Comparison of ENCODE assay signal across 8 mouse cellular contexts in genomic region chr4:31964194-31964875, GRCm38 (mm10). TPM values are rescaled to one million over a fixed set of nuclear protein-coding genes. Genes with fewer than 3 reads are reported as not detected.
A peak's percentile ranks its signal among the peaks of the same experiment; 100 is the strongest.
DNase-seq lines count a peak whose midpoint lies in the region; ATAC-seq and TF ChIP-seq lines count a peak whose summit lies in the region.

No protein-coding gene starts in this region.

- in situ Hi-C loops in Patski (cut with MboI; ENCODE audit: low pct_unique_long_range_greater_than_20kb): no loop called here

- peaks cover 16% of the 10 kb centered on the region for H3K4me1 ChIP-seq in kidney, postnatal 0 days (replicated peaks; ENCODE audit: insufficient read depth, low read length)
- peaks cover 26% of the 10 kb centered on the region for H3K4me1 ChIP-seq in forebrain, embryonic 15.5 days
- H3K4me1 ChIP-seq in liver, embryonic 15.5 days (replicated peaks): peaks cover 38% of the 10 kb centered on the region
- H3K4me1 ChIP-seq in stomach, embryonic 14.5 days (ENCODE audit: control insufficient read depth, insufficient read depth, low read length): peaks cover 14% of the 10 kb centered on the region

- H3K9ac ChIP-seq in kidney, postnatal 0 days (ENCODE audit: low read depth, low read length): peak overlapping the region; percentile 91
- peak overlapping the region; percentile 73 for H3K9ac ChIP-seq in forebrain, embryonic 15.5 days (replicated peaks)
- peak overlapping the region; percentile 91 for H3K9ac ChIP-seq in liver, embryonic 15.5 days
- peak overlapping the region; percentile 88 for H3K9ac ChIP-seq in stomach, embryonic 14.5 days (replicated peaks; ENCODE audit: low read depth, low read length)

- CTCF ChIA-PET in Patski (lab: Charles Lee): no interaction called here

- ATAC-seq in kidney, postnatal 0 days (replicated peaks; ENCODE audit: low FRiP score, low read depth): no peak; the same call in 1 of the 2 replicates
- ATAC-seq in Patski: peak; percentile 19
- no peak; the same call in 1 of the 2 replicates for ATAC-seq in forebrain, embryonic 15.5 days (replicated peaks)
- peak; percentile 30; the same call in 1 of the 2 replicates for ATAC-seq in liver, embryonic 15.5 days (ENCODE audit: insufficient read depth)
- ATAC-seq in stomach, embryonic 14.5 days (ENCODE audit: insufficient number of reproducible peaks, insufficient read depth, low FRiP score, low read depth): no peak; the same call in 1 of the 2 replicates

- POLR2A ChIA-PET in Patski (lab: Charles Lee): no interaction called here

- no peak for TF ChIP-seq CTCF in kidney, postnatal 0 days (IDR thresholded peaks at IDR 0.05; ENCODE audit: low read depth)
- TF ChIP-seq CTCF in Patski (IDR thresholded peaks at IDR 0.05): no peak

- H3K4me3 ChIP-seq in kidney, postnatal 0 days (replicated peaks; ENCODE audit: low read depth, low read length): peak overlapping the region; percentile 81
- peak overlapping the region; percentile 78 for H3K4me3 ChIP-seq in forebrain, embryonic 15.5 days
- peak overlapping the region; percentile 95 for H3K4me3 ChIP-seq in liver, embryonic 15.5 days (replicated peaks)
- peak overlapping the region; percentile 91 for H3K4me3 ChIP-seq in stomach, embryonic 14.5 days (ENCODE audit: low read depth, low read length)

- 1% methylated on average over 47 of the region's 47 CpGs for WGBS in kidney, postnatal 0 days
- WGBS in forebrain, embryonic 15.5 days: under 1% methylated on average over 47 of the region's 47 CpGs
- WGBS in liver, embryonic 15.5 days (ENCODE audit: insufficient replicate concordance): under 1% methylated on average over 47 of the region's 47 CpGs
- under 1% methylated on average over 47 of the region's 47 CpGs for WGBS in stomach, embryonic 14.5 days

- DNase-seq in kidney, postnatal 0 days (ENCODE audit: low spot score): peak; percentile 11
- no peak for DNase-seq in kidney, postnatal 36 days
- no peak for DNase-seq in Patski (ENCODE audit: low read depth, low spot score)
- DNase-seq in ovary, postnatal 36 days (ENCODE audit: low spot score): no peak
- DNase-seq in c-Kit-positive CD71-positive TER-119-positive erythroid progenitor cells, embryonic 14.5 days (ENCODE audit: low spot score): no peak

- H3K36me3 ChIP-seq in kidney, postnatal 0 days (ENCODE audit: insufficient read depth, low read length): no peaks in the 10 kb centered on the region
- H3K36me3 ChIP-seq in forebrain, embryonic 15.5 days: no peaks in the 10 kb centered on the region
- H3K36me3 ChIP-seq in liver, embryonic 15.5 days (replicated peaks): no peaks in the 10 kb centered on the region
- H3K36me3 ChIP-seq in stomach, embryonic 14.5 days (ENCODE audit: control insufficient read depth, insufficient read depth, low read length): no peaks in the 10 kb centered on the region

- no peaks in the 10 kb centered on the region for H3K27me3 ChIP-seq in kidney, postnatal 0 days (ENCODE audit: insufficient read depth, low read length)
- no peaks in the 10 kb centered on the region for H3K27me3 ChIP-seq in Patski
- no peaks in the 10 kb centered on the region for H3K27me3 ChIP-seq in forebrain, embryonic 15.5 days
- H3K27me3 ChIP-seq in liver, embryonic 15.5 days: no peaks in the 10 kb centered on the region
- no peaks in the 10 kb centered on the region for H3K27me3 ChIP-seq in stomach, embryonic 14.5 days (ENCODE audit: control insufficient read depth, insufficient read depth, low read length)

- H3K27ac ChIP-seq in kidney, postnatal 0 days: peak overlapping the region; percentile 97
- H3K27ac ChIP-seq in forebrain, embryonic 15.5 days (replicated peaks): peak overlapping the region; percentile 99
- peak overlapping the region; percentile 100 for H3K27ac ChIP-seq in liver, embryonic 15.5 days (replicated peaks)
- H3K27ac ChIP-seq in stomach, embryonic 14.5 days (ENCODE audit: low read length): peak overlapping the region; percentile 97

- no peaks in the 10 kb centered on the region for H3K9me3 ChIP-seq in kidney, postnatal 0 days (replicated peaks; ENCODE audit: low read length)
- H3K9me3 ChIP-seq in forebrain, embryonic 15.5 days: no peaks in the 10 kb centered on the region
- H3K9me3 ChIP-seq in liver, embryonic 15.5 days (replicated peaks): no peaks in the 10 kb centered on the region
- no peaks in the 10 kb centered on the region for H3K9me3 ChIP-seq in stomach, embryonic 14.5 days (ENCODE audit: control insufficient read depth, low read depth, low read length)

- H3K4me2 ChIP-seq in kidney, postnatal 0 days (ENCODE audit: low read length): peak overlapping the region; percentile 84
- H3K4me2 ChIP-seq in forebrain, embryonic 15.5 days (replicated peaks): peak overlapping the region; percentile 56
- H3K4me2 ChIP-seq in liver, embryonic 15.5 days: peak overlapping the region; percentile 82
- H3K4me2 ChIP-seq in stomach, embryonic 14.5 days (replicated peaks; ENCODE audit: low read depth, low read length): peak overlapping the region; percentile 48

RNA-seq across cellular contexts. Expression of gene Map3k7, which starts 0.4 kb away (rescaled TPM):
- 20.7 and 21.8 TPM in 2 replicates for polyA plus RNA-seq in kidney, postnatal 0 days (2015; fragmentation: Nextera tagmentation; extraction: Ambion mirVana)
- polyA plus RNA-seq in Patski (2021): 46.1 TPM
- polyA plus RNA-seq in forebrain, embryonic 15.5 days (2015; fragmentation: Nextera tagmentation; extraction: Ambion mirVana): 31.4 and 32.5 TPM in 2 replicates
- polyA plus RNA-seq in liver, embryonic 15.5 days (2015; fragmentation: Nextera tagmentation; extraction: Ambion mirVana): 10.8 and 15.2 TPM in 2 replicates
- 34.7 and 40.1 TPM in 2 replicates for polyA plus RNA-seq in stomach, embryonic 14.5 days (2014; fragmentation: Nextera tagmentation; extraction: Ambion mirVana)

Comparison
In these comparisons a context has a peak if more than half of its experiments do, and no peak if none do; other contexts are left out.
1. ATAC-seq: peak in Patski (single experiment) and liver, embryonic 15.5 days (single experiment); none in kidney, postnatal 0 days (single experiment), forebrain, embryonic 15.5 days (single experiment) and stomach, embryonic 14.5 days (single experiment).
2. Peak in every context shown above with its lines, with median percentiles within 50 percentile points of each other: H3K27ac ChIP-seq, H3K4me2 ChIP-seq, H3K4me3 ChIP-seq and H3K9ac ChIP-seq.